Mouse (Mus musculus): ENCODE measurements around the gene Etv5. TPM values are rescaled to one million over a fixed set of nuclear protein-coding genes. Genes with fewer than 3 reads are reported as not detected.

Gene Etv5
- polyA plus RNA-seq, 2 experiments, result 35.3 to 39.0 TPM

- Histone ChIP-seq H3K27me3 (ENCODE audit: control insufficient read depth, insufficient read depth, low read length) (no peaks in the 10 kb centered on the region), H3K4me2 (replicated peaks; ENCODE audit: low read depth, low read length, severe bottlenecking) (no peak overlapping the region), H3K4me1 (ENCODE audit: control insufficient read depth, insufficient read depth, low read length) (no peaks in the 10 kb centered on the region), H3K9me3 (ENCODE audit: control insufficient read depth, low read length) (no peaks in the 10 kb centered on the region), H3K27ac (replicated peaks; ENCODE audit: low read depth, low read length) (no peak overlapping the region), H3K9ac (ENCODE audit: low read depth, low read length, severe bottlenecking) (no peak overlapping the region), H3K36me3 (ENCODE audit: control insufficient read depth, insufficient read depth, low read length) (peaks cover 35% of the 10 kb centered on the region), H3K4me3 (replicated peaks; ENCODE audit: low read length) (no peak overlapping the region)
- ATAC-seq (ENCODE audit: low FRiP score, low read depth) (no peak), DNase-seq (ENCODE audit: low spot score) (no peak)
- WGBS, result 84% methylated on average over 10 of the region's 10 CpGs
- TF ChIP-seq POLR2A (IDR thresholded peaks at IDR 0.05; ENCODE audit: borderline replicate concordance, extremely low read depth, insufficient read depth, insufficient read length), result no peak
Measured at GRCm38 (mm10) chr16:22398784-22399453, 40.6 kb downstream of the Etv5 start.

- Histone ChIP-seq H3K4me2 (replicated peaks; ENCODE audit: low read depth, low read length, severe bottlenecking) (no peak overlapping the region), H3K4me1 (ENCODE audit: control insufficient read depth, insufficient read depth, low read length) (no peaks in the 10 kb centered on the region), H3K9me3 (ENCODE audit: control insufficient read depth, low read length) (no peaks in the 10 kb centered on the region), H3K9ac (ENCODE audit: low read depth, low read length, severe bottlenecking) (no peak overlapping the region), H3K36me3 (ENCODE audit: control insufficient read depth, insufficient read depth, low read length) (peaks cover 35% of the 10 kb centered on the region), H3K27me3 (ENCODE audit: control insufficient read depth, insufficient read depth, low read length) (no peaks in the 10 kb centered on the region), H3K4me3 (replicated peaks; ENCODE audit: low read length) (no peak overlapping the region), H3K27ac (replicated peaks; ENCODE audit: low read depth, low read length) (no peak overlapping the region)
- 88% methylated on average over 11 of the region's 11 CpGs for WGBS
- ATAC-seq (ENCODE audit: low FRiP score, low read depth), result no peak
- TF ChIP-seq POLR2A (IDR thresholded peaks at IDR 0.05; ENCODE audit: borderline replicate concordance, extremely low read depth, insufficient read depth, insufficient read length), result no peak
- no peak for DNase-seq (ENCODE audit: low spot score)
Measured at GRCm38 (mm10) chr16:22398354-22398753, 41.2 kb downstream of the Etv5 start.

- H3K4me1 ChIP-seq (ENCODE audit: control insufficient read depth, insufficient read depth, low read length), result no peaks in the 10 kb centered on the region
- 0 out of 2 replicates have a peak, but pooled peaks have one; percentile 53 for ATAC-seq (ENCODE audit: low FRiP score, low read depth)
- no peaks in the 10 kb centered on the region for H3K27me3 ChIP-seq (ENCODE audit: control insufficient read depth, insufficient read depth, low read length)
- peaks cover 39% of the 10 kb centered on the region for H3K36me3 ChIP-seq (ENCODE audit: control insufficient read depth, insufficient read depth, low read length)
- no peak for DNase-seq (ENCODE audit: low spot score)
- no peak overlapping the region for H3K4me2 ChIP-seq (replicated peaks; ENCODE audit: low read depth, low read length, severe bottlenecking)
- no peak for TF ChIP-seq POLR2A (IDR thresholded peaks at IDR 0.05; ENCODE audit: borderline replicate concordance, extremely low read depth, insufficient read depth, insufficient read length)
- no peaks in the 10 kb centered on the region for H3K9me3 ChIP-seq (ENCODE audit: control insufficient read depth, low read length)
- 68% methylated on average over 8 of the region's 8 CpGs for WGBS
- H3K4me3 ChIP-seq (replicated peaks; ENCODE audit: low read length), result no peak overlapping the region
- no peak overlapping the region for H3K27ac ChIP-seq (replicated peaks; ENCODE audit: low read depth, low read length)
- no peak overlapping the region for H3K9ac ChIP-seq (ENCODE audit: low read depth, low read length, severe bottlenecking)
Measured at GRCm38 (mm10) chr16:22396420-22396819, 43.1 kb downstream of the Etv5 start.

GRCm38 (mm10) chr16:22395093-22395844 is 44.2 kb downstream of the Etv5 start:
- peaks cover 28% of the 10 kb centered on the region for H3K36me3 ChIP-seq (ENCODE audit: control insufficient read depth, insufficient read depth, low read length)
- no peak overlapping the region for H3K9ac ChIP-seq (ENCODE audit: low read depth, low read length, severe bottlenecking)
- DNase-seq (ENCODE audit: low spot score) (no peak), ATAC-seq (ENCODE audit: low FRiP score, low read depth) (no peak)
- no peaks in the 10 kb centered on the region for H3K9me3 ChIP-seq (ENCODE audit: control insufficient read depth, low read length)
- no peak for TF ChIP-seq POLR2A (IDR thresholded peaks at IDR 0.05; ENCODE audit: borderline replicate concordance, extremely low read depth, insufficient read depth, insufficient read length)
- no peak overlapping the region for H3K4me3 ChIP-seq (replicated peaks; ENCODE audit: low read length)
- no peaks in the 10 kb centered on the region; the same call in 1 of the 2 replicates for H3K4me1 ChIP-seq (ENCODE audit: control insufficient read depth, insufficient read depth, low read length)
- H3K4me2 ChIP-seq (replicated peaks; ENCODE audit: low read depth, low read length, severe bottlenecking), result no peak overlapping the region
- H3K27me3 ChIP-seq (ENCODE audit: control insufficient read depth, insufficient read depth, low read length), result no peaks in the 10 kb centered on the region
- WGBS, result 84% methylated on average over 15 of the region's 15 CpGs
- H3K27ac ChIP-seq (replicated peaks; ENCODE audit: low read depth, low read length), result no peak overlapping the region

- H3K4me3 ChIP-seq (replicated peaks; ENCODE audit: low read length), result no peak overlapping the region
- H3K36me3 ChIP-seq (ENCODE audit: control insufficient read depth, insufficient read depth, low read length), result peaks cover 21% of the 10 kb centered on the region; the same call in 1 of the 2 replicates
- TF ChIP-seq POLR2A (IDR thresholded peaks at IDR 0.05; ENCODE audit: borderline replicate concordance, extremely low read depth, insufficient read depth, insufficient read length), result no peak
- H3K4me2 ChIP-seq (replicated peaks; ENCODE audit: low read depth, low read length, severe bottlenecking), result no peak overlapping the region
- DNase-seq (ENCODE audit: low spot score) (no peak), ATAC-seq (ENCODE audit: low FRiP score, low read depth) (no peak)
- no peak overlapping the region for H3K9ac ChIP-seq (ENCODE audit: low read depth, low read length, severe bottlenecking)
- no peaks in the 10 kb centered on the region; the same call in 1 of the 2 replicates for H3K4me1 ChIP-seq (ENCODE audit: control insufficient read depth, insufficient read depth, low read length)
- no peaks in the 10 kb centered on the region for H3K9me3 ChIP-seq (ENCODE audit: control insufficient read depth, low read length)
- WGBS, result 38% methylated on average over 9 of the region's 9 CpGs
- H3K27ac ChIP-seq (replicated peaks; ENCODE audit: low read depth, low read length), result no peak overlapping the region
- H3K27me3 ChIP-seq (ENCODE audit: control insufficient read depth, insufficient read depth, low read length), result no peaks in the 10 kb centered on the region
Measured at GRCm38 (mm10) chr16:22390348-22390897, 49.1 kb downstream of the Etv5 start.
